Mouse (Mus musculus): ENCODE measurements around the gene Smim8. TPM values are rescaled to one million over a fixed set of nuclear protein-coding genes. Genes with fewer than 3 reads are reported as not detected.

Gene Smim8
- total and polyA plus RNA-seq, 3 experiments, result 20.4 to 62.5 (median 28.8) TPM

DNA sequence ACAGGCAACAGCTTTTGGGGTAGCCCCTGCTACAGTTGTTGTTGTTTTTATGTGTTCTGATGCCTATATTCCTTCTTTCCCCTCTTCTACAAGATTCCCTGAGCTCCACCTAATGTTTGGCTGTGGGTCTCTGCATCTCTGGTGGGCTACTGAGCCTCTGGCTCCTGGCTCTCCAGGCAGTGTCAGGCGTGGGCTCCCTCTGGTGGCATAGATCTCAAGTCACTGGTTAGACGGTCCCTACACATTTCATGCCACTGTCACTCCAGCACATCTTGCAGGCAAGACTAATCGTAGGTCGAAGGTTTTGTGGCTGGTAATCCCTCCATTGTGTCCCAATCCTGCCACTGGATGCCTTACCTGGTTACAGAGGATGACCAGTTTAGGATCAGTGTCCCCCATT, 4.5 kb upstream of the Smim8 start:
- H3K4me2 ChIP-seq (ENCODE audit: insufficient read depth, low read depth, poor library complexity, severe bottlenecking), result no peak overlapping the region
- no peaks in the 10 kb centered on the region for H3K36me3 ChIP-seq (replicated peaks in 1 of 2; ENCODE audit: control insufficient read depth in 1 of 2, insufficient read depth in 1 of 2, low read length in 1 of 2)
- peak; percentile 32 for DNase-seq (ENCODE audit: extremely low read depth)
- H3K4me1 ChIP-seq (ENCODE audit: control insufficient read depth in 1 of 2, insufficient read depth in 2 of 2), result no peaks in the 10 kb centered on the region; a peak in 1 of 4 replicates
- H3K9ac ChIP-seq (ENCODE audit: insufficient read depth, low read depth), result no peak overlapping the region
- no peaks in the 10 kb centered on the region for H3K27me3 ChIP-seq (replicated peaks)
- no peak overlapping the region for H3K4me3 ChIP-seq (replicated peaks in 1 of 3; ENCODE audit: low read depth in 2 of 3, low read length in 2 of 3, poor library complexity in 1 of 3)
- dilution Hi-C loops (cut with MboI; ENCODE audit: extremely low pct_ligation_motif_present, extremely low pct_unique_long_range_greater_than_20kb, low sequenced_read_pairs) (no loop called here), in situ Hi-C loops (cut with MboI; ENCODE audit: low pct_ligation_motif_present, low pct_unique_long_range_greater_than_20kb, low sequenced_read_pairs) (loop anchor here (10.0 kb wide), 1 partner anchor 132 kb away; no protein-coding TSS in a partner anchor)
- peak; percentile 23 for TF ChIP-seq SMC3 (IDR thresholded peaks at IDR 0.05; ENCODE audit: low read depth, low read length)
- peak; percentile 46 for TF ChIP-seq RAD21 (IDR thresholded peaks at IDR 0.05; ENCODE audit: low read depth, low read length)
- no peak for TF ChIP-seq TBP (conservative IDR thresholded peaks at IDR 0.05; ENCODE audit: low read depth, low read length)
- peak in 1 of 2 experiments; percentile 59; a peak in 2 of 4 replicates for TF ChIP-seq CTCF (conservative IDR thresholded peaks at IDR 0.05 in 1 of 2, IDR thresholded peaks at IDR 0.05 in 1 of 2; ENCODE audit: low read depth in 2 of 2, low read length in 2 of 2)
- TF ChIP-seq NELFE (IDR thresholded peaks at IDR 0.05; ENCODE audit: low read depth, low read length), result no peak
- no peak overlapping the region for H3K27ac ChIP-seq (ENCODE audit: insufficient read depth, low read depth)
- H3K9me3 ChIP-seq (replicated peaks; ENCODE audit: low read length), result no peaks in the 10 kb centered on the region
- H3K79me2 ChIP-seq (replicated peaks; ENCODE audit: control insufficient read depth, extremely low read depth, insufficient read depth, poor library complexity, severe bottlenecking), result 0 out of 2 replicates have a peak, but pooled peaks cover under 1% of the 10 kb centered on the region

DNA sequence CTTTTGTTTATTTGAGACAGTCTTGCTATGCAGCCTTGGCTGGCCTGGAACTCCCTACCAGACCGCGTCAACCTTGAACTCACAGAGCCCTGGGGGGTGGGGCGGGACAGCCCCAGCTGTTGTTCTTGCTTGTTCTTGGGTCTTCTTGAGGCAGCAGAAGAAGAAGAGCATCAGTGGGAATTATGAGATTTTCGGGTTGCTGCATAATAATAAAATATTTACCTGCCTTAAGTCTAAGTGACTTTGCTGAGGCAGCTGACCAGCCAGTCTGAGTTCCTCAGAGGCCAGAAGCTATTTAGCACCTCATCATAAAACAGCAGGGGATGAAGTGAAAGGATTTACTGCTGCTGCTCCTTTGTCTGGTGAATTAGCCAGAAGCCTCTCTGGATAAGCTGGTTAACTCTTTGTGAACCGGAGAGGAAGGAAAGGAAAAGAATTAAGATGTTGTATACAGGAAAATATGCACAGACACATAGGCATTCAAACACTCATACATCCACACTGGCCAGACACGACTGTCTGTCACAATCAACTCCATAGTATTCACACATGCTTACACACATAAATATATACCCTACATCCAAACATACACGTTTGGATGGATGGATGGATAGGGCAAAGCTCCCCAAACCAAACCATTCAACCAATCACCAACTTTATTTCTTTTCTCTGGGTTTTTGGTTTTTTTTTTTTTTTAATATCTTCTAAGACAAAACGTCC, 6.4 kb downstream of the Smim8 start:
- H3K27ac ChIP-seq (ENCODE audit: insufficient read depth, low read depth), result no peak overlapping the region
- H3K4me1 ChIP-seq (ENCODE audit: control insufficient read depth in 1 of 2, insufficient read depth in 2 of 2), result peaks cover 4 to 19% of the 10 kb centered on the region in 2 experiments; a peak in 3 of 4 replicates
- H3K27me3 ChIP-seq (replicated peaks), result no peaks in the 10 kb centered on the region
- DNase-seq (ENCODE audit: extremely low read depth), result no peak
- H3K9ac ChIP-seq (ENCODE audit: insufficient read depth, low read depth), result no peak overlapping the region
- dilution Hi-C loops (cut with MboI; ENCODE audit: extremely low pct_ligation_motif_present, extremely low pct_unique_long_range_greater_than_20kb, low sequenced_read_pairs), result no loop called here
- TF ChIP-seq MAX (IDR thresholded peaks at IDR 0.05; ENCODE audit: low read length), result no peak
- no peak for TF ChIP-seq POLR2AphosphoS2 (IDR thresholded peaks at IDR 0.05; ENCODE audit: low read depth, low read length)
- TF ChIP-seq MAFK (IDR thresholded peaks at IDR 0.05; ENCODE audit: insufficient replicate concordance, low read length), result no peak
- no peak for TF ChIP-seq IRF4 (IDR thresholded peaks at IDR 0.05; ENCODE audit: low read depth, low read length)
- TF ChIP-seq CTCF (conservative IDR thresholded peaks at IDR 0.05 in 1 of 2, IDR thresholded peaks at IDR 0.05 in 1 of 2; ENCODE audit: low read depth in 2 of 2, low read length in 2 of 2), result no peak
- no peak for TF ChIP-seq MAZ (IDR thresholded peaks at IDR 0.05; ENCODE audit: low read depth, low read length)
- TF ChIP-seq SIN3A (IDR thresholded peaks at IDR 0.05; ENCODE audit: low read length), result no peak
- no peak for TF ChIP-seq NELFE (IDR thresholded peaks at IDR 0.05; ENCODE audit: low read depth, low read length)
- no peak for TF ChIP-seq CHD2 (IDR thresholded peaks at IDR 0.05; ENCODE audit: low read length)
- TF ChIP-seq BHLHE40 (IDR thresholded peaks at IDR 0.05; ENCODE audit: low read depth, low read length), result no peak
- TF ChIP-seq TBP (conservative IDR thresholded peaks at IDR 0.05; ENCODE audit: low read depth, low read length), result no peak
- no peak for TF ChIP-seq JUND (conservative IDR thresholded peaks at IDR 0.05; ENCODE audit: low read depth, low read length)
- TF ChIP-seq MEF2A (IDR thresholded peaks at IDR 0.05; ENCODE audit: borderline replicate concordance, low read depth, low read length), result no peak
- TF ChIP-seq ELF1 (IDR thresholded peaks at IDR 0.05; ENCODE audit: low read depth, low read length), result no peak
- H3K9me3 ChIP-seq (replicated peaks; ENCODE audit: low read length), result no peaks in the 10 kb centered on the region
- in situ Hi-C loops (cut with MboI; ENCODE audit: low pct_ligation_motif_present, low pct_unique_long_range_greater_than_20kb, low sequenced_read_pairs), result no loop called here
- no peak overlapping the region for H3K4me3 ChIP-seq (replicated peaks in 1 of 3; ENCODE audit: low read depth in 2 of 3, low read length in 2 of 3, poor library complexity in 1 of 3)
- peaks cover 0 to 30% of the 10 kb centered on the region in 2 experiments for H3K36me3 ChIP-seq (replicated peaks in 1 of 2; ENCODE audit: control insufficient read depth in 1 of 2, insufficient read depth in 1 of 2, low read length in 1 of 2)
- 0 out of 2 replicates have a peak, but pooled peaks cover 2% of the 10 kb centered on the region for H3K79me2 ChIP-seq (replicated peaks; ENCODE audit: control insufficient read depth, extremely low read depth, insufficient read depth, poor library complexity, severe bottlenecking)
- no peak overlapping the region for H3K4me2 ChIP-seq (ENCODE audit: insufficient read depth, low read depth, poor library complexity, severe bottlenecking)

All from CH12.LX (cell line).